Mouse (Mus musculus) midbrain, embryonic 14.5 days (tissue): ENCODE results near the gene Jtb. TPM values are rescaled to one million over a fixed set of nuclear protein-coding genes. Genes with fewer than 3 reads are reported as not detected.

Experiments used
- ATAC-seq: fragments of 200-750 bp; cut with Nextera tagmentation; 2 replicates; pipeline ENCODE4 v1.8.0; 2017; ENCODE audit warnings: moderate number of reproducible peaks, moderate library complexity; ENCODE audit not compliant: low FRiP score, low TSS enrichment
- DNase-seq: peaks from one replicate; pipeline ENCODE4 v3.0.0-alpha.2; 2015
- H3K27ac ChIP-seq: fragments of 300-500 bp; sonication (generic); replicated peaks from 2 replicates; pipeline ENCODE4 v1.5.1; 2014; ENCODE audit warnings: mild to moderate bottlenecking, low read depth, low read length, moderate library complexity
- H3K27me3 ChIP-seq: fragments of 300-500 bp; sonication (generic); 2 replicates; pipeline ENCODE4 v1.6.1; 2014; ENCODE audit warnings: low read length, control low read depth, mixed read lengths; ENCODE audit not compliant: control insufficient read depth, insufficient read depth
- H3K36me3 ChIP-seq: fragments of 300-500 bp; sonication (generic); 2 replicates; pipeline ENCODE4 v1.6.1; 2014; ENCODE audit warnings: low read length, control low read depth; ENCODE audit not compliant: control insufficient read depth, insufficient read depth
- H3K4me1 ChIP-seq: fragments of 300-500 bp; sonication (generic); 2 replicates; pipeline ENCODE4 v1.6.1; 2014; ENCODE audit warnings: mild to moderate bottlenecking, antibody characterized with exemption, low read length, control low read depth; ENCODE audit not compliant: control insufficient read depth, insufficient read depth
- H3K4me2 ChIP-seq: fragments of 300-500 bp; sonication (generic); 2 replicates; pipeline ENCODE4 v1.6.1; 2014; ENCODE audit warnings: mild to moderate bottlenecking, low read length, moderate library complexity
- H3K4me3 ChIP-seq: fragments of 300-500 bp; sonication (generic); replicated peaks from 2 replicates; pipeline ENCODE4 v1.5.1; 2014; ENCODE audit warnings: low read depth, low read length
- H3K9ac ChIP-seq: fragments of 300-500 bp; sonication (generic); replicated peaks from 2 replicates; pipeline ENCODE4 v1.6.1; 2014; ENCODE audit warnings: mild to moderate bottlenecking, low read length, moderate library complexity
- H3K9me3 ChIP-seq: fragments of 300-500 bp; sonication (generic); 2 replicates; pipeline ENCODE4 v1.6.1; 2016; ENCODE audit warnings: low read length, control low read depth, mixed read lengths; ENCODE audit not compliant: control insufficient read depth
- whole genome bisulfite sequencing: fragments of 180-500 bp; shearing (Covaris S2); extraction: QIAGEN DNeasy Blood & Tissue Kit; methylation state at CpG from one replicate; pipeline ENCODE4 v1.1.7; 2014; 5-methylcytosine and 5-hydroxymethylcytosine counted together
- polyA plus RNA-seq: library from polyadenylated mRNA; unstranded; fragments of >200 nt; fragmentation: Nextera tagmentation; extraction: Ambion mirVana; gene quantifications from 2 replicates; pipeline ENCODE4 v1.2.1, GENCODE M21; 2014

Gene Jtb
- polyA plus RNA-seq, 1 experiment from 2014 or later = 102 TPM

- H3K4me2 ChIP-seq = no peak overlapping the region
- H3K4me3 ChIP-seq = no peak overlapping the region
- peaks cover 58% of the 10 kb centered on the region for H3K36me3 ChIP-seq
- no peaks in the 10 kb centered on the region for H3K9me3 ChIP-seq
- H3K27ac ChIP-seq = no peak overlapping the region
- no peak overlapping the region for H3K9ac ChIP-seq
- ATAC-seq (no peak), DNase-seq (no peak)
- H3K4me1 ChIP-seq = peaks cover 9% of the 10 kb centered on the region
- 96% methylated on average over 5 of the region's 5 CpGs for WGBS
- H3K27me3 ChIP-seq = no peaks in the 10 kb centered on the region
These were observed 31.8 kb downstream of the Jtb start for GRCm38 (mm10) chr3:90263121-90263771.

- Histone ChIP-seq H3K9ac (peak overlapping the region; percentile 96), H3K27me3 (no peaks in the 10 kb centered on the region), H3K36me3 (peaks cover 46% of the 10 kb centered on the region), H3K4me2 (peak overlapping the region; percentile 93), H3K4me1 (peaks cover 9% of the 10 kb centered on the region), H3K4me3 (peak overlapping the region; percentile 88), H3K9me3 (no peaks in the 10 kb centered on the region), H3K27ac (peak overlapping the region; percentile 94)
- DNase-seq (no peak), ATAC-seq (no peak)
- 36% methylated on average over 10 of the region's 10 CpGs for WGBS
These were observed 33.3 kb downstream of the Jtb start for GRCm38 (mm10) chr3:90264687-90265033.

DNA sequence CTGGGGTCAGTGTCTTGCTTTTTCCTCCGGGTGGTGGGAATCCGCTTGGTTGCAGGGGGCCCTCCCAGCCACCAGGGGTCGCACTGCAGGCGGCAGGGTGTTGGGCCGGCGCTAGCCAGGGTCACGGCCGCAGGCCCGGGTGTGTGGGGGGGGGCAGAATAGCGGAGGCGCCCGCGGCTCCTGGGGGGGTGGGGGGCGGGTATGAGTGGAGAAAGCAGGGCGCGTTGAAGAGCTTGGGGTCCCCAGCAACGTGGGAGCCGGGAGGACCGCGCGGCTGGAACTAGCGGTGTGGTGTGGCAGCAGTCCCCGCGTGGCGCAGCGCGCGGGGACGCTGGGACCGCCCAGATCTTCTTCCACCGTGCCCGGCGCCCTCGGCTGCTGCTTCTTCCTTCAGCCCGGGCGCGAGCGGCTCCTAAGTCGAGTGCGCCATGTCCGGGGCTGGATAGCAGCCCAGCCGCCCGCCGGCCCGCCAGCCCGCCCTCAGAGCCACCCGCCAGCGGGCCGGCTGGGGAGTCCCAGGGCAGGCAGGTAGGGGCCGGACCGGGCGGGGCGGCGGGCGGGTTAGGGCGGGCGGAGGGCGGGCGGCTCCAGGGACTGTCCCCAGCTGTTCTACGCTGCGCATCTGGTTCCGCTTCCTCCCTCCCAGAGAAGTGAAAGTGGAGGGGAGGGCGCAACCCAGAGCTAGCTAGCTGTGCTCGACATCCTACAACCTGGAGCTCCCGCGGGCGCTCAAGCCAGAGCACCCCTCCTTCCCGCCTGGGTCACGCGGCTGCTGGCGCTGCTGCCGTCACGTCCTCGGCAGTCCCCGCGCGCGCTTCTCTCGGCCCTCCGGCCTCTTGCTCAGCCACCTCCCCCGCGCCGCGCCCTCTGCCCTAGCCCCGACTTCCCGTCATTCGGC lies 33.9 kb downstream of the Jtb start, which contains the start of gene Dennd4b:
TSS of gene Dennd4b (plus strand) at position 152 of the 898 bp plus-strand sequence.
- Histone ChIP-seq H3K9me3 (no peaks in the 10 kb centered on the region), H3K4me3 (peak within 1 kb of the TSS; percentile 88), H3K27me3 (no peaks in the 10 kb centered on the region), H3K4me1 (peaks cover 9% of the 10 kb centered on the region), H3K9ac (peak within 1 kb of the TSS; percentile 96), H3K27ac (peak within 1 kb of the TSS; percentile 94), H3K36me3 (peaks cover 39% of the 10 kb centered on the region), H3K4me2 (peak within 1 kb of the TSS; percentile 93)
- DNase-seq (peak; percentile 89), ATAC-seq (peak; percentile 85)
- under 1% methylated on average over 87 of the region's 87 CpGs for WGBS

GRCm38 (mm10) chr3:90265932-90266741 lies 34.7 kb downstream of the Jtb start:
- DNase-seq (no peak), ATAC-seq (peak; percentile 48; the same call in 1 of the 2 replicates)
- peak overlapping the region; percentile 88 for H3K4me3 ChIP-seq
- peaks cover 9% of the 10 kb centered on the region for H3K4me1 ChIP-seq
- H3K27ac ChIP-seq = peak overlapping the region; percentile 94
- peak overlapping the region; percentile 93 for H3K4me2 ChIP-seq
- 22% methylated on average over 16 of the region's 16 CpGs for WGBS
- peak overlapping the region; percentile 96 for H3K9ac ChIP-seq
- H3K36me3 ChIP-seq = peaks cover 39% of the 10 kb centered on the region
- H3K27me3 ChIP-seq = no peaks in the 10 kb centered on the region
- no peaks in the 10 kb centered on the region for H3K9me3 ChIP-seq

DNA sequence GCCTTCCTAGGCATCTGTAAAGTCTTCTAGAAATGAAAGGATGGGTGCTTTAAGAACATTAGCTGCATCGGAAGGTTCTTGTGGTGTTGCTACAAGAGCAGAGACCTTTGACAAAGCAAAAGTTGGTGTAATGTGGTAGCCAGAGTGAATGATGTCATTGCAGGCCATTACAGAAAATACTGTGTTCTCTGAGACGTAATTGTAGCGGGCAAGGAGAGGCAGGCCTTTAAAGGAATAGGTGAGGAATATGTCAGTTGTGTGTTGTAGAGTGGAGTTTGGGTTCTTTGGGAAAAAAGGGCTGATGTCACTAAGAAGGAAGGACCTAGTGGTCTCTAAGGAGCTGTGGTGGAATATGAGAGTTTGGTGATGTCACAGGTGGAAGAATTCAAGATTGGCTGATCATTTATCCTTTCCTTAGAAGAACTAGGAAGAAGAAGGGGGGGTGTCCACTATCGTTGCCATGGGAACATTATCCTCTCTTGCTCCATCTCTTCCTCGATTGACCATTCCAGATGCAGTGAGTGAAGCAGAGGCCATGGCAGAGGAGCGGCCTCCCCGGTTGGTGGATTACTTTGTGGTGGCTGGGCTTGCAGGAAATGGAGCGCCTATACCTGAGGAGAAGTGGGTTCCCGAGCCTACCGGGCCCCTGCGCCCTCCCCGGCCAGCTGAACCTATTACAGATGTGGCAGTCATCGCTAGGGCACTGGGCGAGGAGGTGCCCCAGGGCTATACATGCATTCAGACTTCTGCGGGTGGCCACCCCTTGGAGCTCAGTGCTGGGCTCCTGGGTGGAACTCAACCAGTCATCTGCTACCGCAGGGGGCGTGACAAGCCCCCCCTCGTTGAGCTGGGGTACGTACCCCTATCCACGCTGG lies 35.7 kb downstream of the Jtb start:
- ATAC-seq = no peak
- H3K4me3 ChIP-seq = 0 out of 2 replicates have a peak overlapping the region, but pooled peaks have one; percentile 88
- DNase-seq = no peak
- no peaks in the 10 kb centered on the region for H3K27me3 ChIP-seq
- peak overlapping the region; percentile 93; the same call in 1 of the 2 replicates for H3K4me2 ChIP-seq
- no peak overlapping the region for H3K27ac ChIP-seq
- peaks cover 35% of the 10 kb centered on the region for H3K36me3 ChIP-seq
- peaks cover 9% of the 10 kb centered on the region for H3K4me1 ChIP-seq
- 91% methylated on average over 20 of the region's 20 CpGs for WGBS
- no peaks in the 10 kb centered on the region for H3K9me3 ChIP-seq
- H3K9ac ChIP-seq = no peak overlapping the region; the same call in 1 of the 2 replicates

DNA sequence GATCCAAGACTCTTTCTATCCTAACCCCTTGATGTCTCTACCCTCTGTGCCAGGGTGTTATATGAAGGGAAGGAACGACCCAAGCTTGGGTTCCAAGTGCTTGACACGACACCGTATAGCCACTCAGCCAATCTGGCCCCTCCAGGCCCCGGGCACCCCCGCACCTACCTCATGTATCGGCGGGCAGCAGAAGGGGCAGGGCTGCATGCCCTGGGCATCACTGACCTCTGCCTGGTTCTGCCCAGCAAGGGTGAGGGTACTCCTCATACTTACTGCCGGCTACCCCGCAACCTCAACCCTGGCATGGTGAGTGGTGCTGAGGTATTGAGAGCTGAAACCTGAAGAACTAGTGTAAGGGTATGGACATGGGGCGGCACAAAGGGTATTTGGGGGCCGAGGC lies 36.8 kb downstream of the Jtb start:
- no peak overlapping the region for H3K27ac ChIP-seq
- H3K9me3 ChIP-seq = no peaks in the 10 kb centered on the region
- H3K4me1 ChIP-seq = peaks cover 9% of the 10 kb centered on the region
- peaks cover 34% of the 10 kb centered on the region for H3K36me3 ChIP-seq
- ATAC-seq (no peak), DNase-seq (no peak)
- no peak overlapping the region for H3K4me2 ChIP-seq
- WGBS = 97% methylated on average over 11 of the region's 11 CpGs
- H3K9ac ChIP-seq = no peak overlapping the region
- no peaks in the 10 kb centered on the region for H3K27me3 ChIP-seq
- no peak overlapping the region for H3K4me3 ChIP-seq

GRCm38 (mm10) chr3:90268971-90269370 lies 37.6 kb downstream of the Jtb start:
- Histone ChIP-seq H3K27ac (no peak overlapping the region), H3K36me3 (peaks cover 34% of the 10 kb centered on the region), H3K9ac (no peak overlapping the region), H3K27me3 (no peaks in the 10 kb centered on the region), H3K4me1 (peaks cover 9% of the 10 kb centered on the region), H3K4me2 (no peak overlapping the region), H3K4me3 (no peak overlapping the region), H3K9me3 (no peaks in the 10 kb centered on the region)
- DNase-seq = no peak
- 89% methylated on average over 16 of the region's 16 CpGs for WGBS
- ATAC-seq = no peak

DNA sequence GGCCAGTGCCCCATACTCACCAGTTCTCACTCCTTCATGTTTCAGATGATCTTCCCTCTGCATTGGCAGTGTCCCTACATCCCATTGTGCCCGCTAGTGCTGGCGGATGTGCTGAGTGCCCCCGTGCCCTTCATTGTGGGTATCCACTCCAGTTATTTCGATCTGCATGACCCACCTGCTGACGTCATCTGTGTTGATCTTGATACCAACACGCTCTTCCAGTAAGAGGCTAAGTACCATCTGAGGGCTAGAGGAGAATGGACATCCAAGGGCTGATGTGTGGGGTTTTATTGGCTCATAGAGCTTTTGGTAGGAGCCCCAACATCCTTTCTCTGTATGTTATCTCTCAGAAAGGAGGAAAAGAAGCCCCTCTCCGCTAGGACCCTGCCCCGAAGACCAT lies 39.4 kb downstream of the Jtb start:
- peaks cover 9% of the 10 kb centered on the region for H3K4me1 ChIP-seq
- H3K9ac ChIP-seq = no peak overlapping the region
- H3K27ac ChIP-seq = no peak overlapping the region
- no peak overlapping the region for H3K4me3 ChIP-seq
- H3K27me3 ChIP-seq = no peaks in the 10 kb centered on the region
- 95% methylated on average over 8 of the region's 8 CpGs for WGBS
- H3K36me3 ChIP-seq = peaks cover 48% of the 10 kb centered on the region
- no peak for ATAC-seq
- no peak for DNase-seq
- H3K4me2 ChIP-seq = no peak overlapping the region
- no peaks in the 10 kb centered on the region for H3K9me3 ChIP-seq
